Mouse (Mus musculus): ENCODE data around the gene Nkx2-1.
A peak's percentile ranks its signal among the peaks of the same experiment; 100 is the strongest.

Gene Nkx2-1

GRCm38 (mm10) chr12:56521106-56521840 lies 15.4 kb downstream of the Nkx2-1 start:
- DNase-seq = no peak

GRCm38 (mm10) chr12:56520396-56521105 lies 16.2 kb downstream of the Nkx2-1 start:
- no peak for DNase-seq

GRCm38 (mm10) chr12:56519738-56520191 lies 16.9 kb downstream of the Nkx2-1 start:
- no peak for DNase-seq

GRCm38 (mm10) chr12:56519071-56519737 lies 17.5 kb downstream of the Nkx2-1 start:
- DNase-seq = no peak

- DNase-seq = no peak
Measured at GRCm38 (mm10) chr12:56518221-56518620, 18.5 kb downstream of the Nkx2-1 start.

- no peak for DNase-seq
Measured at GRCm38 (mm10) chr12:56514831-56515230, 21.9 kb downstream of the Nkx2-1 start.

GRCm38 (mm10) chr12:56508413-56508812 lies 28.3 kb downstream of the Nkx2-1 start:
- DNase-seq = no peak

- peak; percentile 16 for DNase-seq
Measured at GRCm38 (mm10) chr12:56487046-56487445, 49.7 kb downstream of the Nkx2-1 start.

- DNase-seq = no peak
Measured at GRCm38 (mm10) chr12:56482606-56483005, 54.1 kb downstream of the Nkx2-1 start.

All from lung, postnatal 10 days (tissue).